8 mouse cellular contexts compared by ENCODE assay signal in genomic region chr2:167062497-167062911, GRCm38 (mm10). TPM values are rescaled to one million over a fixed set of nuclear protein-coding genes. Genes with fewer than 3 reads are reported as not detected.
DNase-seq lines count a peak whose midpoint lies in the region; ATAC-seq and TF ChIP-seq lines count a peak whose summit lies in the region.

No protein-coding gene starts in this region.

- peak overlapping the region; percentile 90 for H3K4me3 ChIP-seq in E14TG2a.4 (replicated peaks; ENCODE audit: low read length)
- H3K4me3 ChIP-seq in forebrain, embryonic 14.5 days (ENCODE audit: low read depth, low read length) = peak overlapping the region; percentile 47
- H3K4me3 ChIP-seq in lung, embryonic 16.5 days (ENCODE audit: low read length) = peak overlapping the region; percentile 90
- H3K4me3 ChIP-seq in thymus, adult 2 months (ENCODE audit: control insufficient read depth, insufficient read depth, low read length) = peak overlapping the region; percentile 91

- TF ChIP-seq CTCF in E14TG2a.4 (conservative IDR thresholded peaks at IDR 0.05; ENCODE audit: low read length) = no peak
- TF ChIP-seq CTCF in thymus, adult 2 months (IDR thresholded peaks at IDR 0.05; ENCODE audit: borderline replicate concordance, control insufficient read depth, extremely low read depth, insufficient read depth, low read length, poor library complexity) = no peak

- peak overlapping the region; percentile 90 for H3K27ac ChIP-seq in forebrain, embryonic 14.5 days (ENCODE audit: low read depth, low read length)
- H3K27ac ChIP-seq in lung, embryonic 16.5 days (ENCODE audit: low read length) = peak overlapping the region; percentile 94
- peak overlapping the region; percentile 16; the same call in 1 of the 2 replicates for H3K27ac ChIP-seq in thymus, adult 2 months (ENCODE audit: control insufficient read depth, insufficient read depth, low read length)

- peak; percentile 96 for DNase-seq in c-Kit-positive CD71-positive TER-119-positive erythroid progenitor cells, embryonic 14.5 days (ENCODE audit: low spot score)
- DNase-seq in forebrain, embryonic 14.5 days (ENCODE audit: low spot score) = peak; percentile 91
- DNase-seq in heart, postnatal 14 days = peak; percentile 96 to 98
- peak; percentile 84 to 90 for DNase-seq in layer of hippocampus, adult 18-20 months (ENCODE audit: low spot score in 2 of 2)
- peak; percentile 96 for DNase-seq in ovary, adult 18-20 months (ENCODE audit: low spot score)
- peak; percentile 95 for DNase-seq in thymus, adult 2 months

- H3K27me3 ChIP-seq in E14TG2a.4 (ENCODE audit: insufficient read depth, low read length) = no peaks in the 10 kb centered on the region
- no peaks in the 10 kb centered on the region for H3K27me3 ChIP-seq in forebrain, embryonic 14.5 days (replicated peaks; ENCODE audit: control insufficient read depth, insufficient read depth, low read length)
- no peaks in the 10 kb centered on the region for H3K27me3 ChIP-seq in lung, embryonic 16.5 days (ENCODE audit: control insufficient read depth, insufficient read depth, low read depth, low read length)
- H3K27me3 ChIP-seq in thymus, adult 2 months (ENCODE audit: control insufficient read depth, insufficient read depth, low read length) = no peaks in the 10 kb centered on the region

- H3K36me3 ChIP-seq in E14TG2a.4 (ENCODE audit: insufficient read depth, low read length) = peaks cover 51% of the 10 kb centered on the region
- peaks cover 37% of the 10 kb centered on the region for H3K36me3 ChIP-seq in forebrain, embryonic 14.5 days (ENCODE audit: control insufficient read depth, insufficient read depth, low read length)
- peaks cover 16% of the 10 kb centered on the region for H3K36me3 ChIP-seq in lung, embryonic 16.5 days (ENCODE audit: control insufficient read depth, insufficient read depth, low read length)
- H3K36me3 ChIP-seq in thymus, adult 2 months (ENCODE audit: control insufficient read depth, insufficient read depth, low read length) = peaks cover 18% of the 10 kb centered on the region

- peak overlapping the region; percentile 67 for H3K4me2 ChIP-seq in forebrain, embryonic 14.5 days (ENCODE audit: low read length)
- H3K4me2 ChIP-seq in lung, embryonic 16.5 days (ENCODE audit: low read depth, low read length) = peak overlapping the region; percentile 92

- peak; percentile 81 for TF ChIP-seq POLR2A in thymus, adult 2 months (IDR thresholded peaks at IDR 0.05; ENCODE audit: control insufficient read depth, extremely low read depth, insufficient read depth, low read length, poor library complexity)

- peak overlapping the region; percentile 92 for H3K9ac ChIP-seq in forebrain, embryonic 14.5 days (ENCODE audit: low read length)
- peak overlapping the region; percentile 92 for H3K9ac ChIP-seq in lung, embryonic 16.5 days (ENCODE audit: low read length)

- H3K9me3 ChIP-seq in E14TG2a.4 (ENCODE audit: low read length) = peaks cover 9% of the 10 kb centered on the region; the same call in 1 of the 2 replicates
- no peaks in the 10 kb centered on the region for H3K9me3 ChIP-seq in forebrain, embryonic 14.5 days (replicated peaks; ENCODE audit: control insufficient read depth, low read length)
- H3K9me3 ChIP-seq in lung, embryonic 16.5 days (ENCODE audit: control insufficient read depth, low read length) = no peaks in the 10 kb centered on the region

- intact Hi-C loops in heart, postnatal 14 days (cut with DNase I) = no loop called here

- peaks cover 51% of the 10 kb centered on the region for H3K4me1 ChIP-seq in E14TG2a.4 (replicated peaks; ENCODE audit: low read depth, low read length)
- H3K4me1 ChIP-seq in forebrain, embryonic 14.5 days (ENCODE audit: control insufficient read depth, insufficient read depth, low read length) = peaks cover 18% of the 10 kb centered on the region
- peaks cover 30% of the 10 kb centered on the region for H3K4me1 ChIP-seq in lung, embryonic 16.5 days (replicated peaks; ENCODE audit: control insufficient read depth, insufficient read depth, low read length)
- H3K4me1 ChIP-seq in thymus, adult 2 months (replicated peaks; ENCODE audit: control insufficient read depth, insufficient read depth, low read length) = peaks cover 25% of the 10 kb centered on the region

- 0% methylated on average over 33 of the region's 60 CpGs for WGBS in forebrain, embryonic 14.5 days
- under 1% methylated on average over 31 of the region's 60 CpGs for WGBS in lung, embryonic 16.5 days
- WGBS in thymus, adult 2 months = 1% methylated on average over 59 of the region's 60 CpGs

- ATAC-seq in forebrain, embryonic 14.5 days = peak; percentile 90
- peak; percentile 96 for ATAC-seq in lung, embryonic 16.5 days (ENCODE audit: low read depth)

RNA-seq across cellular contexts. Expression of gene Znfx1, which starts 0.3 kb away (rescaled TPM):
- 4.9 and 5.9 TPM in 2 replicates for polyA plus RNA-seq in forebrain, embryonic 14.5 days (2014; fragmentation: Nextera tagmentation; extraction: Ambion mirVana)
- 10 to 100 TPM; 32.1 to 36.1 TPM for total RNA-seq in heart, postnatal 14 days (2021)
- total RNA-seq in layer of hippocampus, adult 18-20 months (2021) = 10 to 100 TPM; 45.8 to 49.9 TPM
- polyA plus RNA-seq in lung, embryonic 16.5 days (2015; fragmentation: Nextera tagmentation; extraction: Ambion mirVana) = 8.9 and 10.0 TPM in 2 replicates
- polyA plus RNA-seq in thymus, adult 2 months (2012; rRNA removed) = 46.0 and 46.9 TPM in 2 replicates

RNA-seq across cellular contexts. Expression of gene Ddx27, which starts 47.5 kb away (rescaled TPM):
- 23.2 and 27.8 TPM in 2 replicates for polyA plus RNA-seq in forebrain, embryonic 14.5 days (2014; fragmentation: Nextera tagmentation; extraction: Ambion mirVana)
- 10 to 100 TPM; 12.3 to 13.7 TPM for total RNA-seq in heart, postnatal 14 days (2021)
- 10 to 100 TPM; 26.8 to 31.4 TPM for total RNA-seq in layer of hippocampus, adult 18-20 months (2021)
- 40.5 and 43.6 TPM in 2 replicates for polyA plus RNA-seq in lung, embryonic 16.5 days (2015; fragmentation: Nextera tagmentation; extraction: Ambion mirVana)
- 46.0 and 50.6 TPM in 2 replicates for polyA plus RNA-seq in thymus, adult 2 months (2012; rRNA removed)

Comparison
In these comparisons a context has a peak if more than half of its experiments do, and no peak if none do; other contexts are left out.
1. Peak in every context shown above with its lines: DNase-seq, ATAC-seq, H3K4me3 ChIP-seq and H3K27ac ChIP-seq.
2. H3K27ac ChIP-seq: peak in every context shown above with its lines; median percentile 94 in lung, embryonic 16.5 days; 90 in forebrain, embryonic 14.5 days; 16 in thymus, adult 2 months.